Mouse (Mus musculus): ENCODE measurements around the gene Srek1ip1. TPM values are rescaled to one million over a fixed set of nuclear protein-coding genes. Genes with fewer than 3 reads are reported as not detected.

Srek1ip1 gene
- polyA plus RNA-seq (2014; fragmentation: Illumina TruSeq; extraction: RNeasy Lipid Tissue Mini Kit (QIAGEN cat#74804); ENCODE audit: low replicate concordance) = 115 TPM

GRCm38 (mm10) chr13:104792184-104792583 lies at the start of gene Srek1ip1:
TSS of gene Srek1ip1 (plus strand) at chr13:104792484.

GRCm38 (mm10) chr13:104816635-104817571 lies 24.6 kb downstream of the Srek1ip1 start, which contains the start of gene Cwc27:
TSS of gene Cwc27 (minus strand) at chr13:104817142.

DNA sequence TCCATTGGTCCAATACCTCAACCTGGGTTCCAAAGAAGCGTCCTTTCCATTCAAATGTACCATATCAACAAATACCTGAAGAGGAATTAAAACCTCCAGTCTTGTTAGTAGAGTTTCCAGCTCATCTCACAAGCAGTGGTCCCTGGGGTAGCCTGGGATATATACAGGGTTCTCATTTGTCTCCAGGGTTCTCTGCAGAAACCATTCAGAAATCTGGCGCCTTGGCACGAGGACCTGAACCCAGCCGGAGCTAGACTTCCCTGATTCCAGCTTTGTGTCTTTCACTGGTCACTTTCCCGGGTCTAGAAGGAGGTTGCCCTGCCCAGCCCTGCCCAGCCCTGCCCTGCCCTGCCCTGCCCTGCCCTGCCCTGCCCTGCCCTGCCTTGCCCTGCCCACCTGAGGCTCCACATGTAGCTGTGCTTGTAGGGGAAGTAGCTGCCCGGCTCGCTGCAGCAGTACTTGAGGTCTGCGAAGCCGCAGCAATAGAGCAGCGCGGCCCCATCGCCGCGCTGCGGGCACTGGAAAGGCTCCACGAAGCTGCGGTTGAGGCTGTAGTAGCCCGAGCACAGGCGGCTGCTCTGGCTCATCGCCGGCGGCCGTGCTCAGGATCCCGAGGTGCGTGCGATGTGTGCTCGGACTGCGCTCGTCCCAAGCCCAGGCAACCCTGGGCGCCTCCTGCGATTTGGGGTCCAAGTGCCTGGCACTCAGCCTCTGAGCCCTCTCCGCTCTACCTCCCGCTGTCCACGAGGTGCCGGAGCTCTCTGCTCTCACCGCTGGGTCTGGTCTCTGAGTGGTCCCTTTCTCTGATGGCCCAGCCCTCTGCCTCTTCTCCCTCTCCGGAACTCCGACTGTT lies 71.1 kb downstream of the Srek1ip1 start, which contains the start of gene Shisal2b:
Gene Shisal2b (minus strand): TSS at position 767 of the 853 bp plus-strand sequence.

Other genes with a start within 250 kb of the Srek1ip1 start
- gene Cwc27, start 24.7 kb downstream of the Srek1ip1 start, polyA plus RNA-seq (2014; fragmentation: Illumina TruSeq; extraction: RNeasy Lipid Tissue Mini Kit (QIAGEN cat#74804); ENCODE audit: low replicate concordance) = 17.4 TPM
- gene Shisal2b, start 71.4 kb downstream of the Srek1ip1 start, polyA plus RNA-seq (2014; fragmentation: Illumina TruSeq; extraction: RNeasy Lipid Tissue Mini Kit (QIAGEN cat#74804); ENCODE audit: low replicate concordance) = 1.2 TPM

Measured in small intestine, adult 10 weeks (tissue).